Mouse (Mus musculus): ENCODE measurements around the gene Sla2. TPM values are rescaled to one million over a fixed set of nuclear protein-coding genes. Genes with fewer than 3 reads are reported as not detected.
"Not testable (repeated sequence)": the region's sequence is repeated elsewhere in the genome, so short reads cannot be mapped to it uniquely, and the experiment has no call there.

Sla2 gene
- polyA plus RNA-seq (2014; fragmentation: Nextera tagmentation; extraction: Ambion mirVana): 11.6 and 11.9 TPM in 2 replicates

- Histone ChIP-seq H3K4me2 (peak within 1 kb of the TSS; percentile 33), H3K9ac (ENCODE audit: low read depth, low read length) (peak within 1 kb of the TSS; percentile 37; the same call in 1 of the 2 replicates), H3K27ac (ENCODE audit: low read depth, low read length) (no peak within 1 kb of the TSS), H3K36me3 (ENCODE audit: control insufficient read depth, insufficient read depth, low read length) (no peaks in the 10 kb centered on the region), H3K4me3 (ENCODE audit: low read depth, low read length) (peak within 1 kb of the TSS; percentile 26), H3K9me3 (ENCODE audit: control insufficient read depth, low read length) (no peaks in the 10 kb centered on the region), H3K27me3 (replicated peaks; ENCODE audit: control insufficient read depth, insufficient read depth, low read length) (no peaks in the 10 kb centered on the region), H3K4me1 (replicated peaks; ENCODE audit: control insufficient read depth, insufficient read depth, low read length) (peaks cover 31% of the 10 kb centered on the region)
- ATAC-seq (replicated peaks; ENCODE audit: low FRiP score) (no peak), DNase-seq (ENCODE audit: low spot score) (no peak)
- 37% methylated on average over 6 of the region's 6 CpGs for WGBS
Observed at GRCm38 (mm10) chr2:156887017-156887416, at the start of gene Sla2. Gene Sla2, minus strand, starts transcription at chr2:156887192.

GRCm38 (mm10) chr2:156935005-156935404, 48.0 kb upstream of the Sla2 start:
- DNase-seq (ENCODE audit: low spot score) (no peak), ATAC-seq (replicated peaks; ENCODE audit: low FRiP score) (no peak)
- Histone ChIP-seq H3K4me3 (ENCODE audit: low read depth, low read length) (no peak overlapping the region), H3K9me3 (ENCODE audit: control insufficient read depth, low read length) (no peaks in the 10 kb centered on the region), H3K4me2 (no peak overlapping the region), H3K4me1 (replicated peaks; ENCODE audit: control insufficient read depth, insufficient read depth, low read length) (peaks cover under 1% of the 10 kb centered on the region; the same call in 1 of the 2 replicates), H3K27me3 (replicated peaks; ENCODE audit: control insufficient read depth, insufficient read depth, low read length) (no peaks in the 10 kb centered on the region), H3K27ac (ENCODE audit: low read depth, low read length) (no peak overlapping the region), H3K36me3 (ENCODE audit: control insufficient read depth, insufficient read depth, low read length) (peaks cover 8% of the 10 kb centered on the region; the same call in 1 of the 2 replicates), H3K9ac (ENCODE audit: low read depth, low read length) (no peak overlapping the region)
- WGBS: 83% methylated on average over 6 of the region's 6 CpGs

GRCm38 (mm10) chr2:156933426-156933825, 46.4 kb upstream of the Sla2 start:
- H3K36me3 ChIP-seq (ENCODE audit: control insufficient read depth, insufficient read depth, low read length): peaks cover 8% of the 10 kb centered on the region; the same call in 1 of the 2 replicates
- H3K27me3 ChIP-seq (replicated peaks; ENCODE audit: control insufficient read depth, insufficient read depth, low read length): no peaks in the 10 kb centered on the region
- WGBS: 89% methylated on average over 1 of the region's 1 CpGs

GRCm38 (mm10) chr2:156931421-156931820, 44.4 kb upstream of the Sla2 start:
- WGBS: 94% methylated on average over 2 of the region's 2 CpGs
- H3K36me3 ChIP-seq (ENCODE audit: control insufficient read depth, insufficient read depth, low read length): peaks cover 8% of the 10 kb centered on the region; the same call in 1 of the 2 replicates
- no peak overlapping the region for H3K27ac ChIP-seq (ENCODE audit: low read depth, low read length)

More at GRCm38 (mm10) chr2:156933426-156933825, 46.4 kb upstream of the Sla2 start:
- DNase-seq (ENCODE audit: low spot score) (no peak), ATAC-seq (replicated peaks; ENCODE audit: low FRiP score) (no peak)
- H3K4me1 ChIP-seq (replicated peaks; ENCODE audit: control insufficient read depth, insufficient read depth, low read length): peaks cover 7% of the 10 kb centered on the region
- H3K4me3 ChIP-seq (ENCODE audit: low read depth, low read length): no peak overlapping the region
- no peak overlapping the region for H3K27ac ChIP-seq (ENCODE audit: low read depth, low read length)
- H3K4me2 ChIP-seq: no peak overlapping the region
- no peaks in the 10 kb centered on the region for H3K9me3 ChIP-seq (ENCODE audit: control insufficient read depth, low read length)
- H3K9ac ChIP-seq (ENCODE audit: low read depth, low read length): no peak overlapping the region

GRCm38 (mm10) chr2:156930549-156930948, 43.6 kb upstream of the Sla2 start:
- no peak overlapping the region for H3K27ac ChIP-seq (ENCODE audit: low read depth, low read length)
- WGBS: 90% methylated on average over 6 of the region's 6 CpGs
- no peak overlapping the region; the same call in 1 of the 2 replicates for H3K9ac ChIP-seq (ENCODE audit: low read depth, low read length)

More at GRCm38 (mm10) chr2:156931421-156931820, 44.4 kb upstream of the Sla2 start:
- no peak overlapping the region for H3K4me2 ChIP-seq
- no peaks in the 10 kb centered on the region for H3K27me3 ChIP-seq (replicated peaks; ENCODE audit: control insufficient read depth, insufficient read depth, low read length)
- DNase-seq (ENCODE audit: low spot score) (no peak), ATAC-seq (replicated peaks; ENCODE audit: low FRiP score) (no peak)
- no peak overlapping the region for H3K4me3 ChIP-seq (ENCODE audit: low read depth, low read length)
- peaks cover 11% of the 10 kb centered on the region for H3K4me1 ChIP-seq (replicated peaks; ENCODE audit: control insufficient read depth, insufficient read depth, low read length)
- no peak overlapping the region for H3K9ac ChIP-seq (ENCODE audit: low read depth, low read length)
- no peaks in the 10 kb centered on the region for H3K9me3 ChIP-seq (ENCODE audit: control insufficient read depth, low read length)

GRCm38 (mm10) chr2:156929519-156930120, 42.6 kb upstream of the Sla2 start:
- Histone ChIP-seq H3K4me1 (replicated peaks; ENCODE audit: control insufficient read depth, insufficient read depth, low read length) (peaks cover 24% of the 10 kb centered on the region), H3K4me2 (no peak overlapping the region), H3K9me3 (ENCODE audit: control insufficient read depth, low read length) (no peaks in the 10 kb centered on the region), H3K27me3 (replicated peaks; ENCODE audit: control insufficient read depth, insufficient read depth, low read length) (no peaks in the 10 kb centered on the region), H3K4me3 (ENCODE audit: low read depth, low read length) (no peak overlapping the region), H3K36me3 (ENCODE audit: control insufficient read depth, insufficient read depth, low read length) (peaks cover 4% of the 10 kb centered on the region; the same call in 1 of the 2 replicates), H3K27ac (ENCODE audit: low read depth, low read length) (no peak overlapping the region), H3K9ac (ENCODE audit: low read depth, low read length) (no peak overlapping the region)
- ATAC-seq (replicated peaks; ENCODE audit: low FRiP score) (peak; percentile 25; the same call in 1 of the 2 replicates), DNase-seq (ENCODE audit: low spot score) (no peak)
- WGBS: 60% methylated on average over 11 of the region's 11 CpGs

More at GRCm38 (mm10) chr2:156930549-156930948, 43.6 kb upstream of the Sla2 start:
- DNase-seq (ENCODE audit: low spot score) (no peak), ATAC-seq (replicated peaks; ENCODE audit: low FRiP score) (no peak)
- no peaks in the 10 kb centered on the region for H3K9me3 ChIP-seq (ENCODE audit: control insufficient read depth, low read length)
- H3K4me3 ChIP-seq (ENCODE audit: low read depth, low read length): no peak overlapping the region
- H3K27me3 ChIP-seq (replicated peaks; ENCODE audit: control insufficient read depth, insufficient read depth, low read length): no peaks in the 10 kb centered on the region
- H3K4me1 ChIP-seq (replicated peaks; ENCODE audit: control insufficient read depth, insufficient read depth, low read length): peaks cover 17% of the 10 kb centered on the region
- H3K4me2 ChIP-seq: no peak overlapping the region
- H3K36me3 ChIP-seq (ENCODE audit: control insufficient read depth, insufficient read depth, low read length): peaks cover 4% of the 10 kb centered on the region; the same call in 1 of the 2 replicates

GRCm38 (mm10) chr2:156928606-156929005, 41.6 kb upstream of the Sla2 start:
- DNase-seq (ENCODE audit: low spot score) (no peak), ATAC-seq (replicated peaks; ENCODE audit: low FRiP score) (no peak)
- Histone ChIP-seq H3K9me3 (ENCODE audit: control insufficient read depth, low read length) (no peaks in the 10 kb centered on the region), H3K27me3 (replicated peaks; ENCODE audit: control insufficient read depth, insufficient read depth, low read length) (no peaks in the 10 kb centered on the region), H3K27ac (ENCODE audit: low read depth, low read length) (no peak overlapping the region), H3K4me1 (replicated peaks; ENCODE audit: control insufficient read depth, insufficient read depth, low read length) (peaks cover 30% of the 10 kb centered on the region), H3K9ac (ENCODE audit: low read depth, low read length) (no peak overlapping the region), H3K36me3 (ENCODE audit: control insufficient read depth, insufficient read depth, low read length) (peaks cover 4% of the 10 kb centered on the region; the same call in 1 of the 2 replicates), H3K4me2 (no peak overlapping the region), H3K4me3 (ENCODE audit: low read depth, low read length) (no peak overlapping the region)
- WGBS: 89% methylated on average over 6 of the region's 6 CpGs

- no peak overlapping the region for H3K27ac ChIP-seq (ENCODE audit: low read depth, low read length)
- peaks cover 4% of the 10 kb centered on the region; the same call in 1 of the 2 replicates for H3K36me3 ChIP-seq (ENCODE audit: control insufficient read depth, insufficient read depth, low read length)
- H3K27me3 ChIP-seq (replicated peaks; ENCODE audit: control insufficient read depth, insufficient read depth, low read length): no peaks in the 10 kb centered on the region
- WGBS: 82% methylated on average over 6 of the region's 6 CpGs
- DNase-seq (ENCODE audit: low spot score) (no peak), ATAC-seq (replicated peaks; ENCODE audit: low FRiP score) (no peak)
- H3K9ac ChIP-seq (ENCODE audit: low read depth, low read length): no peak overlapping the region
- H3K9me3 ChIP-seq (ENCODE audit: control insufficient read depth, low read length): no peaks in the 10 kb centered on the region
- H3K4me3 ChIP-seq (ENCODE audit: low read depth, low read length): no peak overlapping the region
- no peak overlapping the region for H3K4me2 ChIP-seq
- H3K4me1 ChIP-seq (replicated peaks; ENCODE audit: control insufficient read depth, insufficient read depth, low read length): peaks cover 36% of the 10 kb centered on the region
Observed at GRCm38 (mm10) chr2:156927663-156928062, 40.7 kb upstream of the Sla2 start.

- H3K9me3 ChIP-seq (ENCODE audit: control insufficient read depth, low read length); H3K27me3 ChIP-seq (replicated peaks; ENCODE audit: control insufficient read depth, insufficient read depth, low read length); DNase-seq (ENCODE audit: low spot score); H3K36me3 ChIP-seq (ENCODE audit: control insufficient read depth, insufficient read depth, low read length); ATAC-seq (replicated peaks; ENCODE audit: low FRiP score); H3K9ac ChIP-seq (ENCODE audit: low read depth, low read length); H3K4me2 ChIP-seq; H3K4me3 ChIP-seq (ENCODE audit: low read depth, low read length): not testable (repeated sequence)
- H3K27ac ChIP-seq (ENCODE audit: low read depth, low read length): peak overlapping the region; percentile 78; the same call in 1 of the 2 replicates
- WGBS: 74% methylated on average over 3 of the region's 3 CpGs
- peaks cover 36% of the 10 kb centered on the region for H3K4me1 ChIP-seq (replicated peaks; ENCODE audit: control insufficient read depth, insufficient read depth, low read length)
Observed at GRCm38 (mm10) chr2:156925611-156926010, 38.6 kb upstream of the Sla2 start.
